ENCODE assay signal across 8 mouse cellular contexts in genomic region chr11:94548888-94549690, GRCm38 (mm10). TPM values are rescaled to one million over a fixed set of nuclear protein-coding genes. Genes with fewer than 3 reads are reported as not detected.
A peak's percentile ranks its signal among the peaks of the same experiment; 100 is the strongest.
DNase-seq lines count a peak whose midpoint lies in the region; ATAC-seq and TF ChIP-seq lines count a peak whose summit lies in the region.

Gene Rsad1 (minus strand): TSS chr11:94549255.

- peak within 1 kb of the TSS; percentile 64 for H3K9ac ChIP-seq in forebrain, postnatal 0 days
- H3K9ac ChIP-seq in lung, embryonic 16.5 days (ENCODE audit: low read length), result peak within 1 kb of the TSS; percentile 82

- peak within 1 kb of the TSS; percentile 85 for H3K27ac ChIP-seq in forebrain, postnatal 0 days (ENCODE audit: low read depth, low read length)
- peak within 1 kb of the TSS; percentile 87 for H3K27ac ChIP-seq in lung, embryonic 16.5 days (ENCODE audit: low read length)

- H3K4me2 ChIP-seq in forebrain, postnatal 0 days (ENCODE audit: low read depth), result peak within 1 kb of the TSS; percentile 94
- peak within 1 kb of the TSS; percentile 98 for H3K4me2 ChIP-seq in lung, embryonic 16.5 days (ENCODE audit: low read depth, low read length)

- ATAC-seq in G1E (ENCODE audit: extremely low read depth, insufficient number of reproducible peaks, low FRiP score, poor library complexity, severe bottlenecking), result peak; percentile 84
- peak; percentile 92 for ATAC-seq in forebrain, postnatal 0 days
- peak; percentile 80 to 85 for ATAC-seq in hematopoietic stem cell, adult 5-6 weeks (replicated peaks in 1 of 2; ENCODE audit: insufficient read depth in 1 of 2, low FRiP score in 2 of 2, low TSS enrichment in 1 of 2, low read depth in 1 of 2, poor library complexity in 2 of 2, severe bottlenecking in 2 of 2)
- peak; percentile 90 for ATAC-seq in lung, embryonic 16.5 days (ENCODE audit: low read depth)

- H3K9me3 ChIP-seq in G1E (replicated peaks), result no peaks in the 10 kb centered on the region
- H3K9me3 ChIP-seq in forebrain, postnatal 0 days (ENCODE audit: low read length), result no peaks in the 10 kb centered on the region
- H3K9me3 ChIP-seq in lung, embryonic 16.5 days (ENCODE audit: control insufficient read depth, low read length), result no peaks in the 10 kb centered on the region; the same call in 1 of the 2 replicates

- H3K36me3 ChIP-seq in G1E (replicated peaks), result peaks cover 22% of the 10 kb centered on the region
- no peaks in the 10 kb centered on the region for H3K36me3 ChIP-seq in forebrain, postnatal 0 days (ENCODE audit: insufficient read depth)
- H3K36me3 ChIP-seq in lung, embryonic 16.5 days (ENCODE audit: control insufficient read depth, insufficient read depth, low read length), result no peaks in the 10 kb centered on the region

- H3K27me3 ChIP-seq in G1E (ENCODE audit: insufficient read depth, low read length), result peaks cover 8% of the 10 kb centered on the region; the same call in 1 of the 2 replicates
- no peaks in the 10 kb centered on the region for H3K27me3 ChIP-seq in forebrain, postnatal 0 days (ENCODE audit: insufficient read depth, low read length)
- no peaks in the 10 kb centered on the region for H3K27me3 ChIP-seq in lung, embryonic 16.5 days (ENCODE audit: control insufficient read depth, insufficient read depth, low read depth, low read length)

- DNase-seq in G1E (ENCODE audit: low spot score), result peak; percentile 89
- peak; percentile 94 to 98 for DNase-seq in cerebellum, adult 18-20 months
- DNase-seq in forebrain, postnatal 0 days, result peak; percentile 96
- peak; percentile 97 for DNase-seq in layer of hippocampus, adult 9-10 months (ENCODE audit: low spot score)
- peak; percentile 91 for DNase-seq in ovary, postnatal 10 days (ENCODE audit: low spot score)
- peak; percentile 82 to 94 for DNase-seq in thymus, postnatal 10 days (ENCODE audit: low spot score in 2 of 2)

- TF ChIP-seq CTCF in G1E (IDR thresholded peaks at IDR 0.05; ENCODE audit: low read depth, low read length), result peak; percentile 74
- TF ChIP-seq CTCF in forebrain, postnatal 0 days (IDR thresholded peaks at IDR 0.05; ENCODE audit: low read depth), result peak; percentile 98

- peaks cover 23% of the 10 kb centered on the region for H3K4me1 ChIP-seq in G1E (ENCODE audit: insufficient read depth, low read depth, low read length)
- peaks cover 8% of the 10 kb centered on the region for H3K4me1 ChIP-seq in forebrain, postnatal 0 days (ENCODE audit: insufficient read depth)
- peaks cover 18% of the 10 kb centered on the region for H3K4me1 ChIP-seq in lung, embryonic 16.5 days (replicated peaks; ENCODE audit: control insufficient read depth, insufficient read depth, low read length)

- H3K4me3 ChIP-seq in G1E (ENCODE audit: low read depth, low read length), result peak within 1 kb of the TSS; percentile 74
- H3K4me3 ChIP-seq in forebrain, postnatal 0 days (ENCODE audit: low read depth, low read length), result peak within 1 kb of the TSS; percentile 51
- H3K4me3 ChIP-seq in lung, embryonic 16.5 days (ENCODE audit: low read length), result peak within 1 kb of the TSS; percentile 73

- 3% methylated on average over 49 of the region's 49 CpGs for WGBS in forebrain, postnatal 0 days
- 2% methylated on average over 49 of the region's 49 CpGs for WGBS in lung, embryonic 16.5 days

RNA-seq across cellular contexts. Expression of gene Rsad1, which starts in this region (rescaled TPM):
- total RNA-seq in G1E (2014; fragmentation: Nextera tagmentation) (4.8 and 5.3 TPM in 2 replicates), G1E (2017) (3.9 and 4.2 TPM in 2 replicates)
- polyA plus RNA-seq in G1E (2012), result 4.4 and 5.6 TPM in 2 replicates
- 12.2 and 12.6 TPM in 2 replicates for total RNA-seq in forebrain, postnatal 0 days (2014; rRNA removed)
- polyA plus RNA-seq in forebrain, postnatal 0 days (2015; fragmentation: Nextera tagmentation; extraction: Ambion mirVana), result 7.7 and 8.8 TPM in 2 replicates
- 10.8 and 12.8 TPM in 2 replicates for total RNA-seq in hematopoietic stem cell, adult 5-6 weeks (2017)
- 3.4 and 4.2 TPM in 2 replicates for polyA plus RNA-seq in lung, embryonic 16.5 days (2015; fragmentation: Nextera tagmentation; extraction: Ambion mirVana)

Comparison
In these comparisons a context has a peak if more than half of its experiments do, and no peak if none do; other contexts are left out.
1. Peak in every context shown above with its lines: DNase-seq, ATAC-seq, H3K4me3 ChIP-seq and H3K27ac ChIP-seq.